Mouse (Mus musculus): Measurements from ENCODE around the gene Zfp791. TPM values are rescaled to one million over a fixed set of nuclear protein-coding genes. Genes with fewer than 3 reads are reported as not detected.

The Zfp791 gene
- polyA plus RNA-seq, 1 experiment from 2014 or later = 2.6 TPM

GRCm38 (mm10) chr8:85067155-85067554 is 55.7 kb downstream of the Zfp791 start:
- Histone ChIP-seq H3K9me3 (replicated peaks) (no peaks in the 10 kb centered on the region), H3K4me3 (replicated peaks) (no peak overlapping the region), H3K4me1 (peaks cover 7% of the 10 kb centered on the region), H3K36me3 (peaks cover 44% of the 10 kb centered on the region), H3K27ac (no peak overlapping the region), H3K4me2 (no peak overlapping the region), H3K9ac (no peak overlapping the region), H3K27me3 (no peaks in the 10 kb centered on the region)
- 92% methylated on average over 2 of the region's 2 CpGs for WGBS
- ATAC-seq (replicated peaks; ENCODE audit: low FRiP score) = no peak

GRCm38 (mm10) chr8:85065213-85065612 is 57.7 kb downstream of the Zfp791 start:
- 35% methylated on average over 2 of the region's 2 CpGs for WGBS
- Histone ChIP-seq H3K4me1 (peaks cover 17% of the 10 kb centered on the region), H3K27me3 (no peaks in the 10 kb centered on the region), H3K9me3 (replicated peaks) (no peaks in the 10 kb centered on the region), H3K4me2 (no peak overlapping the region), H3K4me3 (replicated peaks) (no peak overlapping the region), H3K27ac (no peak overlapping the region), H3K9ac (no peak overlapping the region), H3K36me3 (peaks cover 45% of the 10 kb centered on the region)
- ATAC-seq (replicated peaks; ENCODE audit: low FRiP score) = no peak

GRCm38 (mm10) chr8:85062603-85063002 is 60.3 kb downstream of the Zfp791 start:
- Histone ChIP-seq H3K27ac (no peak overlapping the region), H3K4me2 (no peak overlapping the region), H3K36me3 (peaks cover 49% of the 10 kb centered on the region), H3K9ac (no peak overlapping the region), H3K27me3 (no peaks in the 10 kb centered on the region), H3K4me3 (replicated peaks) (no peak overlapping the region), H3K9me3 (replicated peaks) (no peaks in the 10 kb centered on the region), H3K4me1 (peaks cover 17% of the 10 kb centered on the region)
- 91% methylated on average over 4 of the region's 4 CpGs for WGBS
- no peak for ATAC-seq (replicated peaks; ENCODE audit: low FRiP score)

GRCm38 (mm10) chr8:85059879-85060616 is 62.8 kb downstream of the Zfp791 start, which contains the start of gene Fbxw9:
Gene Fbxw9 (plus strand): TSS chr8:85060055.
- peak within 1 kb of the TSS; percentile 67; the same call in 1 of the 2 replicates for H3K27ac ChIP-seq
- H3K27me3 ChIP-seq = no peaks in the 10 kb centered on the region
- H3K9ac ChIP-seq = peak within 1 kb of the TSS; percentile 75
- no peaks in the 10 kb centered on the region for H3K9me3 ChIP-seq (replicated peaks)
- peaks cover 17% of the 10 kb centered on the region for H3K4me1 ChIP-seq
- WGBS = under 1% methylated on average over 53 of the region's 53 CpGs
- peak within 1 kb of the TSS; percentile 82 for H3K4me2 ChIP-seq
- peaks cover 53% of the 10 kb centered on the region for H3K36me3 ChIP-seq
- peak; percentile 90 for ATAC-seq (replicated peaks; ENCODE audit: low FRiP score)
- peak within 1 kb of the TSS; percentile 92 for H3K4me3 ChIP-seq (replicated peaks)

Small RNA genes within 50 kb of the gene (microRNA-seq; reads per million reads assigned to microRNA genes)
- 1.2 reads per million for gene Gm23388
- 0.89 reads per million for gene Mir7070

Other genes with a start within 250 kb of the Zfp791 start
- gene Gcdh, start 229.2 kb downstream of the Zfp791 start, polyA plus RNA-seq (2015; fragmentation: Nextera tagmentation; extraction: Ambion mirVana) = 49.8 and 51.2 TPM in 2 replicates
- 3.4 and 7.2 TPM in 2 replicates for gene Klf1, start 221.2 kb downstream of the Zfp791 start, polyA plus RNA-seq (2015; fragmentation: Nextera tagmentation; extraction: Ambion mirVana)
- 8.3 and 8.6 TPM in 2 replicates for gene Dnase2a, start 214.5 kb downstream of the Zfp791 start, polyA plus RNA-seq (2015; fragmentation: Nextera tagmentation; extraction: Ambion mirVana)
- 0.40 and 0.48 TPM in 2 replicates for gene Mast1, start 185.7 kb downstream of the Zfp791 start, polyA plus RNA-seq (2015; fragmentation: Nextera tagmentation; extraction: Ambion mirVana)
- gene Rtbdn, start 176.1 kb downstream of the Zfp791 start, polyA plus RNA-seq (2015; fragmentation: Nextera tagmentation; extraction: Ambion mirVana) = 0.45 and 0.49 TPM in 2 replicates
- not detected in 2 replicates for gene Gm49661, start 153.7 kb downstream of the Zfp791 start, polyA plus RNA-seq (2015; fragmentation: Nextera tagmentation; extraction: Ambion mirVana)
- 808 and 824 TPM in 2 replicates for gene Prdx2, start 153.5 kb downstream of the Zfp791 start, polyA plus RNA-seq (2015; fragmentation: Nextera tagmentation; extraction: Ambion mirVana)
- 125 and 129 TPM in 2 replicates for gene Rnaseh2a, start 153.3 kb downstream of the Zfp791 start, polyA plus RNA-seq (2015; fragmentation: Nextera tagmentation; extraction: Ambion mirVana)
- gene Junb, start 144.4 kb downstream of the Zfp791 start, polyA plus RNA-seq (2015; fragmentation: Nextera tagmentation; extraction: Ambion mirVana) = 9.6 TPM in 2 replicates
- 25.3 and 27.0 TPM in 2 replicates for gene Hook2, start 132.5 kb downstream of the Zfp791 start, polyA plus RNA-seq (2015; fragmentation: Nextera tagmentation; extraction: Ambion mirVana)
- 0.10 TPM in 1 of 2 replicates, not detected in the other for gene Best2, start 108.6 kb downstream of the Zfp791 start, polyA plus RNA-seq (2015; fragmentation: Nextera tagmentation; extraction: Ambion mirVana)
- gene Asna1, start 97.8 kb downstream of the Zfp791 start, polyA plus RNA-seq (2015; fragmentation: Nextera tagmentation; extraction: Ambion mirVana) = 133 and 143 TPM in 2 replicates
- 119 and 120 TPM in 2 replicates for gene Trir, start 96.3 kb downstream of the Zfp791 start, polyA plus RNA-seq (2015; fragmentation: Nextera tagmentation; extraction: Ambion mirVana)
- gene Tnpo2, start 86.2 kb downstream of the Zfp791 start, polyA plus RNA-seq (2015; fragmentation: Nextera tagmentation; extraction: Ambion mirVana) = 25.8 and 30.0 TPM in 2 replicates
- 28.9 and 32.1 TPM in 2 replicates for gene Fbxw9, start 63.0 kb downstream of the Zfp791 start, polyA plus RNA-seq (2015; fragmentation: Nextera tagmentation; extraction: Ambion mirVana)
- gene Gm5741, start 55.1 kb downstream of the Zfp791 start, polyA plus RNA-seq (2015; fragmentation: Nextera tagmentation; extraction: Ambion mirVana) = 0.66 and 0.82 TPM in 2 replicates
- 68.8 and 72.3 TPM in 2 replicates for gene Dhps, start 51.3 kb downstream of the Zfp791 start, polyA plus RNA-seq (2015; fragmentation: Nextera tagmentation; extraction: Ambion mirVana)
- 141 TPM in 2 replicates for gene Wdr83os, start 42.4 kb downstream of the Zfp791 start, polyA plus RNA-seq (2015; fragmentation: Nextera tagmentation; extraction: Ambion mirVana)
- 43.3 and 45.1 TPM in 2 replicates for gene Wdr83, start 41.8 kb downstream of the Zfp791 start, polyA plus RNA-seq (2015; fragmentation: Nextera tagmentation; extraction: Ambion mirVana)
- 39.2 and 41.5 TPM in 2 replicates for gene Man2b1, start 39.8 kb downstream of the Zfp791 start, polyA plus RNA-seq (2015; fragmentation: Nextera tagmentation; extraction: Ambion mirVana)
- not detected in 2 replicates for gene Cks1brt, start 28.8 kb upstream of the Zfp791 start, polyA plus RNA-seq (2015; fragmentation: Nextera tagmentation; extraction: Ambion mirVana)
- not detected in 2 replicates for gene Olfr371, start 102.9 kb upstream of the Zfp791 start, polyA plus RNA-seq (2015; fragmentation: Nextera tagmentation; extraction: Ambion mirVana)
- gene Orc6, start 176.5 kb upstream of the Zfp791 start, polyA plus RNA-seq (2015; fragmentation: Nextera tagmentation; extraction: Ambion mirVana) = 110 and 111 TPM in 2 replicates
- 142 and 144 TPM in 2 replicates for gene Vps35, start 176.7 kb upstream of the Zfp791 start, polyA plus RNA-seq (2015; fragmentation: Nextera tagmentation; extraction: Ambion mirVana)

Data from kidney, embryonic 15.5 days (tissue).